Mouse (Mus musculus): Measurements from ENCODE around the gene Hoga1.

Gene Hoga1

DNA sequence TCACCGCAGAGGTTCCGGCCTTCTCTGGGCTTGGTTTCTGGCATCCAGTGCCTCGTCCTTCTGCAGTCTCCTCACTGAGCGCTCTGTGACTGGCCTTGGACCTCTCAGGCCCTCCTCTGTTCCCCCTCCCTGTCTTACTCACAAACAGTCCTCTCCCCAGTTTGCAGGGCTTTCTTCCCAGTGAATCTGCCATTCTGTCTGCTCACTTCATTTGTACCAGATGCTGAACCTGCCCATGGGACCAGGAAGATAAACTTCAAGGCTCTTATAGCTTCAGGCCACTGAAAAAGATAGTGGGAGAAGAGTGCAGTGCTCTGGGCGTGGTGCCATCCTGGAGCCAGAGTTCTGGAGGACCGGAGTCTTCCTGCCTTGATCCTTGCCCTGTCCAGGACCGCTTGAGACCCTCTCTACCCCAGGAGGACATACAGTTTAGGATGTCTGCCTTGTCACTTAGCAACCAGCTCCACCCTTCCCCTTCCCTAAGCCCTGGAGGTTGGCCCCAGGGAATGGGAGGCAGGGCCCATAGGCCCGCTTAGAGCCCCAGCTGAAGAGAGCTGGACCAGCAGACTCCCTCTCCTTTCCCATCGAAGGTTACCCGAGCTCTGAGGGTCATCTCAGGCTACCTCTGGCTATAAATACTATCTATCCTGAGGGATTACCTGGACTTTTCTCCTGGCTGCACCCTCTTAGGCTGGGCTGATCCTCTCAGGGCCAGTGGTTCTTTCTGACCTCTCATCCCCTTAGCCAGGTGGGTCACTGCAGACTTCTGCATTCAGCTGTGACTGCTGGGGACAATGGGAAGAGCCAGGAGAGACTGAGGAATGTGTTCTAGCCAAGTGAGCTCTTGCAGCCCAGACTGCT, 23.5 kb upstream of the Hoga1 start:
- in situ Hi-C loops (cut with MboI): no loop called here

DNA sequence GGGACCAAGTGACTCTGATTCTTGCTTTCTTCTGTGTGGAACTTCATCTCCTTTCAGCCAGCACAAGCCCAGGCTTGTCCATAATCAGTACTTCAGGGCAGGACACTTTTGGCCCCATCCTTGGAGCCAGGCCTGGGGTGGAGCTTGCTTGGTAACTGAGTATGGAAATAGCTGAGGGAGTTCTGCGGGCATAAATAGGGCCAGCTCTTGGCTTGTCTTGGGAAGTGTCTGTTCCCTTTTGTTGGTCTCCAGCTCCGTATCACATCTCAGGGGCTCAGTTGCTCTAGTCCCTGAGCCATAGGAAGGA, 22.9 kb upstream of the Hoga1 start:
- in situ Hi-C loops (cut with MboI): no loop called here

DNA sequence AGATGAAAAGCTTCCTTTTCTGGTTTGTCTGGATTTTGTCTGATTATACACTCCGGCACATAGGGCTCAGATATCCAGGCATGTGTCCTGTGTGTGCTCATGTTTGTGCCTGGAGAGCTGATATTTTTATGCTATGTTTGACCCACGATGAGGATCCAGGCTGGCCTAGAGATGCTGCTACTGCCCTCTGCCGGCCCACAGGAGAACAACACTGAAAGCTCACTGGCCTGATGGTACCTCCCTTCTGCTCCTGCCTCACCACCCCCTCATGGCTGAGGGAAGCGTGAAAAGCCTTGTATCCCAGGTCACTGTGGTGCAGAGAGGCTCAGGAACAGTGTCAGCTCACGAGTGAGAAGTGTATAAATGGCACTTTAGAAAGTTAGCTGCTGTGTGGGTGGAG, 19.3 kb upstream of the Hoga1 start:
- in situ Hi-C loops (cut with MboI): no loop called here

DNA sequence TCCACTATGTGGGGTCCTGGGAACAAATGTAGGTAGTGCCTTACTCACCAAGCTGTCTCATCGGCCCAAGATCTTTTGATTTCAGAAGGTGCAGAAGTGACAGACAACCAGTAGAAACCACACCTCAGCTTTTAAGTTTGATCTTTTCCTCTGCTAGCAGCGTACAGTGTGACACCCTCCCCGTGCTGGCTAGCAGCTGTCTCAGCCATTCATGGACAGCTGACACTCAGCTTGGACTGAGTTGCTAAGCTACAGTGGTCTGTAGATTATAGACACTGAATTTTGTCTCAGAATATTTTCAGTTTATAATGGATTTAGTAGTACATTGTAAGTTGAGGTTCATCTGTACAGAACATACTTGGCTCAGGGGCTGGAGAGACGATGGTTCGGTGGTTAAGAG, 14.3 kb upstream of the Hoga1 start:
- in situ Hi-C loops (cut with MboI): no loop called here

DNA sequence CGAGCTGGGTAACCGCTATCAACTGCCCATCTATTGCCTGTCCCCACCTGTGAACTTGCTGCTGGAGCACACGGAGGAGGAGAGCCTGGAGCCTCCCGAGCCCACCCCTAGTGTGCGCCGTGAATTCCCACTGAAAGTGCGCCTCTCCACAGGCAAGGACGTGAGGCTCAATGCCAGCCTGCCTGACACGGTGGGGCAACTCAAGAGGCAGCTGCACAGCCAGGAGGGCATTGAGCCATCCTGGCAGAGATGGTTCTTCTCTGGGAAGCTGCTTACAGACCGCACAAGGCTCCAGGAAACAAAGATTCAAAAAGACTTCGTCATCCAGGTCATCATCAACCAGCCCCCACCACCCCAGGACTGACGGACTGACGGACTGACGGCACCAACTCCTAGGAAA, 11.8 kb upstream of the Hoga1 start:
- in situ Hi-C loops (cut with MboI): no loop called here

DNA sequence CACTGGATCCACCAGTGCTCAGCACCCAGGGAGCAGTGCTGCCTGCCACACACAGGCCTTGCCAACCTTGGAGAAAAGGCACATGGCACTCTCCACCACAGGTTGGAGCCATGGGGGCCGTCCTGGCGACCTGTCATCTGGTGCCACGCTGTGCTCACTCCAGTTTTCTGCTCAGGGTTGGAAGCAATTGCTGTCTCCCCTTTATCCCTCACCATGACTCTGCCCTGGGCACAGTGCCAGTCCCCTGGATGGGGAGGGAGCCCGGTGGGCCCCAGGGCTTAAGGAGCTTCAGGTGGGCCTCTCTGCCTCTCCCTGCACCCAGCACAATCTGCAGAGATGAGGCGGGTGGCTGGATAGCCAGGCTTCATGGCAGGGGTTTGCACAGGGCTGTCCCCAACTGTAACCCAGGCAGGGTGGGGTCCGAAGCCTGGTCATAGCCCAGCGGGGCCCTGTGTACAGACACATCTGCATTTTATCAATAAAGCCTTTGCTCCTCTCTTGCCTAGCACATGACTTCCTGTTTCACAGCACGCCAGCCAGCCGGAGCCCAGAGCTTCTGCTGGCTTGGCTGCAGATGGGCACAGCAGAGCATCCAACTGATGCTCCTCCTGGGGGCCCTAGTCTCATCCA, 11.1 kb upstream of the Hoga1 start:
- in situ Hi-C loops (cut with MboI): no loop called here

DNA sequence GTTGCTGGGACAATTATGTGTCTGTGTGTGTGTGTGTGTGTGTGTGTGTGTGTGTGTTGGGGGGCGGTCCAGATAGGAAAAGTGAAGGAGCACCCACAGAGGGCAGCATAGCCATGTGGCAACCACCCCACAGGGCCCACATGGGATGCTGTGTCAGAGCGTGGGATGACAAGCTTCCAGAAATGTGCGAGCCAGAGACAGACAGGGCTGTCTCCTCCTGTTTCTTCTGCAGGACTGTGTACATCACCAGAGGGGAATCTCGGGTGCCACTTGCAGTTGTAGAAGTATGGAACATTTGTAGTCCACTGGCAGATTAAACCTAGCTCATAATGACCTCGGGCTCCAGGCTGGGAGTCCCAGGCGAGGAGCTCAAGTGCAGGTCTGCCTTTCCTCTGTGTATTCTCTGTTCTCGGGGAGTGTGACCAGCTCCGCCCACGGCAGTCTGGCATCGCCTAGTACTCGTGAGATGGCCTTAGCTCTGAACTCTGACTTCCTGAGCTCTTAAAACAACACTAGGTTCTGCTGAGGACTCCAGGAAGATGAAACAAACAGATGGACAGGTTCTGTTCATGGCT, 10.4 kb upstream of the Hoga1 start:
- in situ Hi-C loops (cut with MboI): no loop called here

DNA sequence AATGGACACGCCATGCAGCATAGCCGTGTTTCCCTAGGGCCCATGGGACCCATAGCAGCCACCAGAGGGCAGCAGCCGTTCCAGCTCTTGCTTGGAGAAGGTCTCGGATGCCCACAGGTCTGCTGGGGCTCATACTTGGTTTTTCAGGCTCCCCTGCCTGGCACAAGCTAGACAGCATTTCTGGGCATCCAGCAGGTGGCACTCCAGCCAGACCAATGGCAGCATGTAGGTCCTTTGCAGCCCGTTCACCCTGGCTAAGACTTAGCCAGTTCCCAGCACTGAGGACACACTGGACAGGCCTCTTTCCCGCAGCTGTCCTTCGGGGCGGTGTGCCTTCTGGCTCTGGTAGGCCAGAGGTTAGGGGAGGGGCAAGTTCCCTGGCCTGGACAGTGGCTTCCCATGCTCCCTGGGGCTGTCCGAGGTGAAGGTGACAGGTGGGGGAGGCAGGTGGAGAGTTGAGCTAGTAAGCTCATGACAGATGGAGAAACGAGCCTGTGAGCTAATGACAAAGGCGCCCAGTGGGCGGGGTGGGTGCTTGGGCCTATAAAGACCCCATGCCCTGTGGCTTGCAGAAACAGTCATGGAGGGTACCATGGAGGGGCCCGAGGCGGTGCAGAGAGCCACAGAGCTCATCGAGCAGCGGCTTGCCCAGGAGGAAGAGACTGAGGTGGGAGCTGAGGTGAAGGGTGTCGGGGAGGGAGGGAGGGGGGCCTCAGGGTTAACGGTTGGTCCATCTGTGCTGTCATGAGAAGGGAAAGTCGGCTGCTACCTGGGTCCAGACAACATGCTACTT, 9.8 kb upstream of the Hoga1 start, which contains the start of gene Ankrd2:
Gene Ankrd2 (plus strand): TSS at position 545 of the 793 bp plus-strand sequence.
- in situ Hi-C loops (cut with MboI): no loop called here

DNA sequence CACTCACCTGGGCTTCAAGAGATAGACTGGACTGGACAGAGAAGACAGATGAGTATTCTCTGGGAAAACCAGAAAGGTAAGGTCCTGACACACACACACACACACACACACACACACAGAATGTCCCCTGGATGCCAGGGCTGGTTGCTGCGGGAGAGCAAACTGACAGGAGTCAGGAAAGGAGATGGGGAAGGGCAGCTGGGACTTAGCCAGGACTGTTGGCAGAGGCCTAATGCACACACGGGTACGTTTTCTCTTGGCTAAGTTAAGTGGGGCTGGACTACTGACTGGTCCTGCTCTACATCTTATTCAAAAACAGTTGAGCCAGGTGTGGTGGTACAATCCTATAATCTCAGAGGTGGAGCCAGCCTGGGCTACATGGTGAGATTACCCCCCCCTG, 9.1 kb upstream of the Hoga1 start:
- in situ Hi-C loops (cut with MboI): no loop called here

DNA sequence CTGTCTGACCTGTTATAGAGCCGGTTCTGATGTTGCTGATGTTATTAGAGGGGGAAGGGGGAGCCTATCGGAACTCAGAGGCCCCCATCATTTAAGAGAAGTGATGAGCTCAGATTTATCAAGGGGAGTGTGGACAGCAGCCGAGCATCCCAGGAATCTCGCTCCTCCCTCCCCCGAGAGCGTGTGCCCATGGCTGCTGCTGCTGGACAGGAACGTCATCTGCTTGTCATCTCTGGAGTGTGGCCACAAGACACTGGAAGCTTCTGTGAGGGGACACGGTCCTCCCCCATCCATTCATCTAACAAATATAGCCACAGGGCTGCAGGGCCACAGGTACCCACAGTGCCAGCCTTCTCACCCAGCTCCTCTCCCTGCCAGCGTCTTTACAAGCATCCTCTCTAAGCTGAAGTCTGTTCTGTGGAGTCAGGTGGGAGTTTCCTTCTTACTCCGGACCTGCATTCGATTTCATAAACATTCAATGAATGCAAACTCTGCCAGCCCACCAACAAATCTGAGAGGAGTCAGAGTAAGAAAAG, 8.2 kb upstream of the Hoga1 start:
- in situ Hi-C loops (cut with MboI): no loop called here

DNA sequence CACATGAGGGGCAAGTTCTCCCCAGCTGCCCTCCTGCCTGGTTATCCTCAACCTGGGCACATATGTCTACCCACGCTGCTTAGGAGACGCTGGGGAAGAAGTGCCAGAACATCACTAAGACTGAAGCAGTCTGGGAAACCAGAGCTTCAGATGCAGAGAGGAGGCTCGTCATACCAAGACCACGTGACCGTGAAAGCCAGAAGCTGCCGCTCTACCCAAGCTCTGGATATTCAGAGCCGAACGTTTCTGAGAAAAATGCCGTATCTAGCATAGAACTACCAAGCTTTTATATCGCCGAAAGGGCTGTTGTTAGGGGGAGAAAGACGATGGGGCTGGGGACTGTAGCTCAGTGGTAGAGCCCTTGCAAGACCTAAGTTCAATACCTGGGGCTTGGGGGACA, 7.1 kb upstream of the Hoga1 start:
- in situ Hi-C loops (cut with MboI): no loop called here

DNA sequence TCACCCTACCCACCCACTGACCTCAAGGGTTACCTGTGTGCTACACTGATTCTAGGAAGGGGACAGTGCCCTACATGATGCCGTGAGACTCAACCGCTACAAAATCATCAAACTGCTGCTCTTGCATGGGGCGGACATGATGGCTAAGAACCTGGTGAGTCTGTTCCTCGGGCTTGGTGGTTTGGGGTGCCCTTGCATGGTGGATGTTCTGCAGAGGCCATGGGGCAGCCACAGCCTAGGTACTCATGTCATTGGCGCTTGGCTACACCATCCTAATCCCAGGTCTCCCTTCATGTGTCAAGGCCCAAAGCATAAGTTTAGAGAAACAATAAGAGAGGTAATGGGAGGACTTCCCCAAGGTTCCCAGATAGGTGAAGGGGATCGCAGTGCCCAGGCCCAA, 1.4 kb upstream of the Hoga1 start:
- in situ Hi-C loops (cut with MboI): no loop called here

DNA sequence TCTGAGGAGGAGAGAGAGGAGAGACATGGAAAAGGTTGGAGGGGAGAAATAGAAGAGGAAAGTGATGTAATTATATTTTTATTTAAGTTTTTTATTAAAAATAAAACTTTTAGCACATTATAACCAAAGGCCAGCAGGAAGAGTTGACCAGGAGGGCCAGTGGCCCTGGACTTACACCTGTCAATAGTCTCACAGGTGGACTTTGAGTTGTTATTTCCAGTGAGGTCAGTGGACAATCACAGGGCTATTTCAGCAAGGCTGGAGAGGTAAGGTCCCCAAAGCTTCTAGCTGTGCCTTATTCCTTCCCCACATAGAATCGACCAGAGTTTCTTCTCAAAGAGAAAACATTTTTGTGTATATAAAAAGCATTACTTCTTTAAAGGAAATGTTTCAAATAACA, 4.8 kb downstream of the Hoga1 start:
- in situ Hi-C loops (cut with MboI): no loop called here

DNA sequence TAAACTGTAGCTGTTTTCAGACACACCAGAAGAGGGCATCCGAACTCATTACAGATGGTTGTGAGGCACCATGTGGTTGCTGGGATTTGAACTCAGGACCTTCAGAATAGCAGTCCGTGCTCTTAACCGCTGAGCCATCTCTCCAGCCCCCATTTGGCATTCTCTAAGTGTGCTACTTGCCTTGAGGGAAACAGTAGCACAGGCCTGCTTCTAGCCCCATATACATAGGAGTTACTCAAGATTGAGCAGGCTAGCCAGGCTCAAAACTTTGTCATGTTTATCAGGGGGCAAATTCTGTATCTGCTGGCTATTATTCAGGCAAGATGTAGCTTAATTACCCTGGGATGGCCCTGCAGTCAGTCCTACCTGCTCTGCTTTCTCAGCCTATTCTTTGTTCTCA, 5.9 kb downstream of the Hoga1 start:
- in situ Hi-C loops (cut with MboI): no loop called here

DNA sequence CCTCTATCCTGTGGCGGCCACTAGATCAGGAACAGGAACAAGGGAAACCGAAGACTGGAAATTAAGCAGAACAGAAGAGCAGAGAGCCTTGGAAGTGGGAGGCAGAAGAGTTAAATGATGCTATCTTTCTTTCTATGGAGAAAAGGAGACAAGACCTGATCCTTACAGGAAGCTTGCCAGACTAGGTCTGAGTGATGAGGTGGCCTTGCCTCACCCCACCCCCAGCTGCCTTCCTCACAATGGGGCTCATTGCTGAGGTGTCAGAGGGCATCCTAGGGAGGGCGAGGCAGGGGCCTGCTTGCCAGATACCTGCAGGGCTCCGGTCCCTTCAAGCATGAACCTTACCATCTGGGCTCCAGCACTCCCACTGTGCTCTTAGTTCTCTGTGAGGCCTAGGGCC, 6.5 kb downstream of the Hoga1 start, which contains the start of gene 4933411K16Rik:
Gene 4933411K16Rik (plus strand): TSS at position 301 of the 400 bp plus-strand sequence.
- in situ Hi-C loops (cut with MboI): no loop called here

DNA sequence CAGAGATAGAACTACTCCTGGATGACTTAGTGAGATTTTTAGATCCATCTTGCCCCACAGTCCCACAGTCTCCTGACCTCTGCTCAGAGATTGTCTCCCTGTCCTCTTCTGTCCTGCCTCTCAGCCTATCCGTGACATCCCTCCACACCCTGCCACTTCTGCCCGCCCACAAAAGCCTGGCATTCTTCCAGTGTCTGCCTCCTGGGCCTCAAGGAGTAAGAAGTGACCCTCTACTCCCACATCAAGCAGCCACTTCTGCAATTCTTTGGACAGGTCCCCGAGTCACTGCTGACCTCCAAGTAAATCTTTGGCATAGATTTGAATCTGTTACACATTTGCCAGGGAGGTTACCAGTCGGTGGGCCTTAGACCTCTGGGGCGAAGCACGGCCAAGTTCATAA, 8.8 kb downstream of the Hoga1 start:
- in situ Hi-C loops (cut with MboI): no loop called here

DNA sequence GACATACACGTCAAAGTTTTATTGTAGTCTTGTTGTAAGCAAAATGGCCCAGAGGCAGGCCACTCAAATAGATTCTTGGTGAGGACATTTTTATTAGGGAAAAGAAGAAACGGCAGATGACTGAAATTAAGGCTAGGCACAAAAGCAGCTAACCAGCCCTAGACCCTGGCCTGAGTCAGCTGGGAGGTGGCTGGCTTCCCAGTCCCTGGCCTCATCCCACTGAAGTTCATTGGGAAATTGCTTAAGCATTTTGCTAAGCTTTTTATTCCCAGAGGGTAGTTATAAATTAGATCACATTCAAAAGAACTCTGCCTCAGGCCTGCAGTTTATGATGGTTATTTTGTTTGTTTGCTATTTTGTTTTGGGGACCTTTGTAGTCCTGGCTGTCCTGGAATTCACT, 10.5 kb downstream of the Hoga1 start:
- in situ Hi-C loops (cut with MboI): no loop called here

DNA sequence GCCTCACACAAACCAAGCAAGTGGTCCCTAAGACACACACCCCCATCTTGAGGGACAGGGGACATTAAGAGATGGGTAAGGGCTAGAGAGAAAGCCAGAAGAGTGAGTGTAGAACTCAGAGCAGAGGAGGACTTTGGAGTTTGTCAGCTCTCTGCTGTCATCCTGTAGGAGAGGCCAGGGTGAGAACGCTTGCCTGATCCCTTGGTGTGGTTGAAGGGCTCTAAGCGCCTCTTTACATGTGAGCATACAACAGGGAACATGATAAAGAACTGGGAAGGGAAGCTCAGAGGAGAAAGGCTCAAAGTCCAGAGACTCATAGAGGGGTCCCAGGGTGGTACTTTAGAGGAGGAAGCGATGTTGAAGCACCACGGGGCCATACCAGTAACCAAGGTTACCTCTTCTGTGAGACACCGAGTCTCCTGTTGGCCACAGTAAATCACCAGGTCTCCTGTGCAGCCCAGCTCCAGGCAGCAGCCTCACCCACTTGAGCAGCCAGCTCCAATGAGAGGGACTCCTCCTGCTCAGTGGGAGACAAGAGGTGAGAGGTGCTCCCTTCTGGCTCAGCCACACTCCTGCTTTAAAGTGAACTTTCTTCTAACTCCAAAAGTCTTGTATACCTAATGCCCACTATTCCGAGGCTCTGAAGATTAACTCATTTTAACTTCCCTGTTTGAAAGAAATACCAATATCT, 11.5 kb downstream of the Hoga1 start:
- in situ Hi-C loops (cut with MboI): no loop called here

DNA sequence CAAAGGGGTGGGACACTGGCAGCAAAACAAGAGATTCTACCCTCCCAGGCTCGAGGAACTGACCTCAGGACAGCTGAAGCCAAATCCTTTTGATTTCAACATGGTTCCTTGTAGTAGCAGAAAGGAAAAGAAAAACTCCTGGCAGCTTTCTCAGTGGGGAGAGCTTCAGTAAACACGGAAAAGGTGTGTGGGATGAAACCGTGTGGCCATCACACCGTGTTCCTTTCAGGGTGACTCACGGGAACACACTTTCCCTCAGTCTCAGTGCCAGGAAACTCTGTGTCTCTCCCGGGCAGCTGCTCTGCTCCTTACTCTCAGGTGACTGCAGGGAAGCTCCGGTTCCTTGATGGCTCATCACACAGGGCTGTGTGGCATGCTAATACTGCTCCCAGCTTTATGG, 13.0 kb downstream of the Hoga1 start:
- in situ Hi-C loops (cut with MboI): no loop called here

DNA sequence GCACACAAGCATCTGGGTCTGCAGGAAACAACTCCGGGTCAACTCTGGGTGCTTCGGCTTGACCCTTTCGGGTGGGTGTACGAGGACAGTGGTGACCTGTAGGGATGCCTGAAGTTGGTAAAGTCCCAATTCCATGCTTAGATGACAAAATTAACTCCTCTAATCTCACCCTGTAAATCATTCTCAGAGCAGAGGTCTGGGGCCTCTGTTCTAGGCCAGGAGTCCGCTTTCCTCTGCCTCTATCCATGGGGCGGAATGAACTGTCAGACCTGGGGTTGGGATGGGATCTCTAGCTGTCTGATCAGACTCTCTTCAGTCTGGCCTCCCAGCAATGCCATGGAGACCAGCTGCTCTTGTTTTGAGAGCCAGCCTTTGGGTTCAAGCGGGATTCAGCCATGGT, 16.0 kb downstream of the Hoga1 start:
- in situ Hi-C loops (cut with MboI): no loop called here

DNA sequence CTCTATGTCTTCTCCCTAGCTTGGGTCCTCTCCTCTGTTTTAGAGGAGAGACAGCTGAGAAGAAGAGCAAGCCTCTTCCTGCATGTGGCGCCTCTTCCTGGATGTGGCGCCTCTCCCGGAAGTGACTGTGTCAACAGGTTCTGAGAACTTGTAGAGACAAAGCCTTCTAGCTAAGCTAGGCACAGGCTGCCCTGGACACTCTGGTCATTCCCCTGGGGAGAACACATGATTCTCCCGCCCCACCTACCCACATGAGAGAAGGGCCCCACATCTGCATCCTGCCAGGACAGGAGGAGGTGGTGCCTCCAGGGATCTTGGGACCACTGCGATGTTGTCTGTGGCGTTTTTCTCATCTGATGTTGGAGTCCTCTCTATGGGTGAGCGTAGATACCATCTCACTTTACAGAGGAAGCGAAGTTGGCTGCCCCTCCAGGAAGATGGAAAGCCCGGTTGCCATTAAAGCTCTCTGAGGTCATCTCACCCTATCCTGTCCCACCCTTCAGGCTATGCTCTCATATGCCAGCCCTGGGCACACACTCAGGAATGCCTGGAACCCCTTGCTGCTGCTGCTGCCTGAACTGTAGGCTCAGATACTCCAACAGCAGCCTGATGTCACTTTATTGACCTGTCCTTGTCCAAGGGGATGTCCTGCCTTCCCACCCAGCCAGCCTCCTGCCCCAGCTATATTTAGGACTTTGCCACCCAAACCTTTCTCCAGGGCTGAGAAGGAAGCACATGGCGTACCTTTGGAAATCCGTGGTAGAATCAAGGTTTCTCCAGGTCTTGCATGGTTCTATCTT, 23.2 kb downstream of the Hoga1 start:
- in situ Hi-C loops (cut with MboI): no loop called here

All from mature B cell (primary cell).